Mouse (Mus musculus) heart, postnatal 0 days (tissue): Measurements from ENCODE around the gene Bdp1.

Source experiments
- CTCF ChIP-seq: IDR thresholded peaks from 2 replicates; pipeline ENCODE4 v1.5.1; 2016; ENCODE audit warnings: antibody characterized with exemption, control low read depth, low read depth
- EP300 ChIP-seq: IDR thresholded peaks from 2 replicates; pipeline ENCODE4 v1.6.1; 2016; ENCODE audit warnings: antibody characterized with exemption, low read depth

DNA sequence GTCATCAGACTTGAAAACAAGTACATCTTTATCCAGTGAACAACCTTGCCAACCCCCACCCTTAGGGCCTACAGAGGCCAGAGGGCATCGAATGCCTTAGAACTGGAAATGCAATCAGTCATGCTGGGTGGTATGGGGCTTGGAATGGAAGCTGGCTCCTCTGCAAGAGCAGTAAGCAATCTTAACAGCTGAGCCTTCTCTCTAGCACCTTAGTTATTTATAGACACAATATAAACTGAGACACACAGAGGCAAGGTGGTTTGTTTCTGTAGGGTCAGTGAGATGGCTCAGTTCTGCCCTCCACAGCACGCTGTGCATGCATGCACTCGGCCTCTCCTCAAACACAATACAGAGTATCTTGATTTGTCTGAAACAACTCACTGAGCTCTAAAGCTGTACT lies 39.9 kb downstream of the Bdp1 start:
- TF ChIP-seq CTCF (peak; percentile 3; the same call in 1 of the 2 replicates), EP300 (no peak)
